Mouse (Mus musculus): ENCODE measurements around the gene Thsd7a. TPM values are rescaled to one million over a fixed set of nuclear protein-coding genes. Genes with fewer than 3 reads are reported as not detected.

Thsd7a gene
- total RNA-seq (2021): 10 to 100 TPM; 15.0 to 16.1 TPM

DNA sequence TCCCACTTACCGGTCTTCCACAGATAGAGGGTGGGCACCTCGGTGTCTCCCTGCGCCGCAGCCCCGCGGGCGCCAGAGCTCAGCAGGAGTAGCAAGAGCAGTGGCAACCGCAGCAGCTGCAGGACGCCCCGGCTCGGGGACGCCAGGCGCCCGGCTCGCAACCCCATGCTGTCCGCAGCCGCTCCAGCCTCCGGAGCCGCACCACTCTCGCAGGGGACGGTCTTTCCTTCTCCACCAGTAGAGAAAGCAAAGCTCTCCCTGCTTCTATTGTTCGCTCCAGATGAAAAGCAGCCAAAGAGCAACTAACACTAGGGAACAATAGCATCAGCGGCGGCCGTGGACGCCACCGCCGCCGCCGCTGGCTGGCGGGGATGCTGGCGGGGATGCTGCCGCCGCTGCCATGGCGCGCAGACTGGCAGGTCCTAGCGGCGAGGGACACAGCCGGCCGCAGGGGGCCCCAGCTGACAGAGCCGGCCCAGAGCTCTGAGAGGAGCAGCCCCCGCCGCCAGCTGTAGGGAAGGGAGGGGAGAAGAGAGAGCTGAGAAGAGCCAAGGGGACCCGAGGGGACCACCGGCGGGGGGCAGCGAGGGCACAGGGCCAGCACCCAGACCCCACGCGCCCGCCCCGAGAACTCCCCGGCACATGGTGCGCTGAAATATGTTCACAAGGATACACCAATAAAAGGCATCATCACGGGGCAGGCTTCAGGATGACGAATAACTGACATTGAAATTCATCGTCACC is at the start of gene Thsd7a:
Thsd7a (minus strand) TSS at position 624 of the 744 bp plus-strand sequence.
- peak; percentile 64 for DNase-seq

DNA sequence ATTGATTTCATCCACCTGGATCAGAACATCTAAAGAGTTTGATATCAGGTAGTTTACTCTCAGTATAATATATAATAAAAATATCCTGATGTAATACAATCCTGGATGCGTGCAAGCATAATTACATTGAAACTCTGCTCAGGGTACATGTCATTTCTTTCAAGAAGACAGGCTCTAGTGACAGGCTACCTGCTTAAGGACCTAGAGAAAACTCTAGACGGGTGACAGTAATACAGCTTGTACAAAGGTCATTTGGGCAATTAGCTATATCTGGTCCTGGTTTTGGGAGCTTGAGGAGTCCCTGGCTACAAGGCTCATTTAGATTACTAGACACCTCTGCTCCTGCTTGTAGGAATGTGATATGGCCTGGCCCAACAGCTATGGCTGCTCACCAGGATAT is 37.9 kb upstream of the Thsd7a start:
- DNase-seq: no peak

DNA sequence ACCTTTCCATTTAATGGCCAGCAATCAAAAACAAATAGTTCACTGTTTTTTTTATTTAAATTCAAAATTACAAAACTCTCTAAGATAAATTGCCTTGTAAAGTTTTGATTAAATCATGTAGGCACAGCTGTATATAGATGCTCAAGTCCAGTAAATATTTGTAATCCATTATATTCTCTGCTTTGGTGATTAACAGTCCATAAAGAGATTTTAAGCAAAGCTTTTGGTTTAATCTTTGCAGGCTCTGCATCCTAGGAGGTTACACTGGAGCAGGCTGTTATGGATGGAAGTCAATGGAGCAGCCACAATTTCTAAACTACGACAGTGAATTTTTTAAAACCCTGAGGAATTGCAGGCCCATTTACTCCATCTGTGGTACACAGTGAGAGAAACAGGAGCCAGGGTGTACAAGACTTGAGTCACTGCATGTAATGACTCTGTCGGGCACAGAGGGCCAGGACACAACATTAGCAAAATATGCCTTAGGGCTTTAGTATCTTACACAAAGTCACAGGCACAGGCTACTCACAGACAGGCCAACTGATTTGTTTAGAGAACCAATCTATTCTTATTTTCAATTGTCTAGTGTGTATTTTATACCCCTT is 37.3 kb upstream of the Thsd7a start:
- DNase-seq: no peak

DNA sequence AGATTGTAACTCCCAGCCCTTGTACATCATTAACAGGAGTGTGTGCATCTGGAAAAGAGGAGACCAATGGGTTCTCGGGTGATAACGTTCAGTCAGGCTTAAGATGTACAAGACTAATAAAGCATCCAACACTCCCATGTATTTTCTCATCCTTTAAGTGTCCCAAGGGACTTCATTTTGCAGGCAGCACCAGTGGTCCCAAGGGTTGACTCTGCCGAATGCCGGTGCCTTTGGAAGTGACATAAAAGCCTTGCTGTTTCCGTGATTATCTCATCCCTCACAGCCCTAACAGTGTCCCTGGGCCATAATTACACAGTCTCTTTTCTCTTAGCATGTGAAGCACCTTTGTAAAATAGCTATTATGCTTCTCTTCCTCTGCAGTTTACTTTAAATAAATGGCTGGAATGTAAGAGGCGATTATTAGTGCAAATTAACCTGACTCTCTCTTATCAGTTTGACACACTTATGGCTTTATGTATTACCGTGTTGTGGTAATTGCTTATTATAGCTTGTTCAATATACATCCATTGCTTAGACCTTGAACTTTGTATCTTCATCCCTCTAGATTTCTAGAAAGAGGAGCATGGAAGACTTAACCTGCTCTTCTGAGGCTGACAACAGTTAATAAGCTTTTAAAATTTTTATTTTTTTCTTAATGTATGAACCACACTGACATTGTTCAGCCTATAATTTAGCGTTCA is 35.9 kb upstream of the Thsd7a start:
- no peak for DNase-seq

DNA sequence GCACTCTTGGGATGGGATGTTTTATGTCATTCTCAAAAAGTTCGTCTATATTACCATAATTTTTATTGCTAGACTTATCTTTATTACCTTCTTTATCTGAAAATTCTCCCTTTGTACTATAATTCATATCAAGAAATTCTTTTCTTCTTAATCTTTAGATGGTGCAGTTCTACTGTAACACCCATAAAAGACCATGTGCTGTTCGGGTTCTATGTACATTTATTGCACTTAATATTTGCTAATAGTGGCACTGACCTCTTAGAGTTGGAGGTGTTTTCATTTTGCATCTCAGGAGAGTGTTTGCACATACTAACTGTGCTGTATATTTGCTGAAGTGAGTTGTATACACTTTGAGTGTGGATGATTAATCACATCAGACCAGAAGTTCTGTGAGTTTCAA is 23.6 kb upstream of the Thsd7a start:
- DNase-seq: no peak

DNA sequence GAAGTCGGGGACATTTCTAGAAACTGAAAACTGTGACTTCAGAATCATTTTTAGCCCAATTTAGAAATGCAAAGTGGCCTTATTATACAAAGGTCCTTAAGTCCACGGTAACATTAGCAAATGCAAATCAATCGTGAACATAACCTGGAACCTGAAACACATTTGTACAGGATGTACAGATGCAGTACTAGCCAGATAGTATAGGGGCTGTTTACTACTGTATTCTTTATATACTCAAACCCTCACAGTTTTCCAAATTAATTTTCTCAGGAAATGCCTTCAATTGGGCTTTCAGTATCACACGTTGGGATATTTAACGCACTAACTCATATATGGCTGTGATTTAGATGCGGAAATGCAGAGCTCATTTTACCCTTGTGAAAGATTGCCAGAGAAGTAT is 16.0 kb upstream of the Thsd7a start:
- DNase-seq: no peak

DNA sequence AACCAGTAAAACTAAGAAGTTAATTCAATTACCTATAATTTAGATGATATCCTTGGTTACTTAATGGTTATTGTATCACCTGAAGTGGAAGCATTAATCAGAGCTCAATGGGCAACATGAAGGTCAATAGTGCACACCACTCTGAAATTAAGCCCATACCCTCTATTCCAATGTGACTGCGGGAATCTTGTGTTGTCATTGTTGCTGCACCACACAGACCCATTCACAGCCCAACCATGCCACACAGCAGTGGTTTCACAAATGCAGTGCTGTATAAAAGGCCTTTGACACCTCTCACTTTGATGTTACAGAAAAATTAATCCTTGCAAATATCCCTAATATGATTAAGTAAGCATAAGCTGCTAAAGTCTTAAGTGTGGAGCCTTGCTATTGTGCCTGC is 15.4 kb upstream of the Thsd7a start:
- DNase-seq: no peak

DNA sequence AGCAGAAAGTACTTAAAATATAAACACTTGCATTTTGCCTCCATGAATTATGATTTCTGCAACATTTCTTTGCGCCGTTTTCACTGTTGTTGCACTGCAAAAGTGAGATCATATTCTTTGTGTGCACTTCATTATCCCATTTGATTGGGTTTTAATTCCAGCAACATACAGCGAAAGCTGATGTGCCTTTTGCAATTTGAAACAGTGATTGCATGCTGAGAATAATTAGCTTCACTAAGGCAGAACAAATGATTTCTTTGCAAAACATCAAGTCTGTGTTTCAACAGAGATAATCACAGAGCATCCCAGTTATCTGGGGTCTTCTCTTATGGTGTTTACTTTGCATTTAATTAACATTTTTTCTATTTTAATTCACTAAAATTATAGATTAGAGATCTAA is 14.6 kb upstream of the Thsd7a start:
- no peak for DNase-seq

DNA sequence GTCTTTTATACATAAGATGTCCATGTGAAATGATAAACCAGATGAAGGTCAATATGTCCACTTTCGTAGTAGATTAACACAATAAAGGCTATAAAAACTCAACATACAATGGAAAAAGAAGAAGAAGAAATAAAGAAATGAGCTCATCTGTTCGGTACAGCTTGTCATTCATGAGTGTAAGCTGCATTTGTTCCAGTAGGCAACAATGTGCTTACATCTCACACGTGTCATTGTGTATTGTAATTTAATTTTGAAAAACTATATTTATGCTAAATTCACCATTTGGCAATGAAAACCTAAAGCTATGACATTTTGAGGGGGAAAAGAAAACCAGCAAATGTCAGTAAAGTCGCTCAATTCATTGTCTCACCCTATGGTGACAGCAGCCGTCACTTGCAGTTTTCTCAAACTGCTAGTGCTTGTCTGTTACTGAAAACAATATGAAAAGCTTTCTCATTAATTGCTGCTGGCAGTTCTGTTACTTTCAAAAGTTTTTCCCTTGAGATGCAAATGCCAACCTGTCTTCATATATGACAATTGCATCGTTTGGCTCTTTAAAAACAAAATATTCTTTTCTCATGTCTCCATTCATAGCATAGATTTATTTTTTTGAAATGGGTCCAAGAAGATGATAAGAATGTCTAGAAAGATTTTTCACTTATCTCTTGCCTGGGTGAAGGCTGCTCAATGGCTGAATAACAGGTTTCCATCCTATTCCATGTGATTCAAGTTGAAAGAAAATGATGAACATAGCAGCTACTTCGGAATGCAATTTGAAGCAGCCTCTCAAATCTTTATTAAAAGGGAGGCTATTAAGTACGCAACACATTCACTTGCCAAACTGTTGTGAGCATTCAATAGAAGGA is 10.4 kb upstream of the Thsd7a start:
- DNase-seq: no peak

DNA sequence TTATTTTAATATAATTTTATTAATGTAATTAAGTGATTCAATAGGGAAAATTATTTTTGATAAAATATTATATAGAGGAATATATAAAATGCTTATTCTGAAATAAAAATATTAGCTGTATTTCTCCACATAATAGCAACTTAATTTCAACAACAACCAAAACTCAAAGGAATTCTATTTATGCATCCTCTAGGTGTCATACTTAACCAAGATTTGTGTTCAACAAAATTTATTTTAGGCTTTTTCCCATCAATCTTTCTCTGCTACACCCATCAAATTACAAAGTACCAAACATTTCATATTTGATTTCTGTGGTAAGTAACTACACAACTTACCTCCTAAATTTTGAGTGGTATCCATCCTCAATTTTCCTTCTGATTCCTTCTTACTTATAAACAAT is 3.1 kb upstream of the Thsd7a start:
- no peak for DNase-seq

DNA sequence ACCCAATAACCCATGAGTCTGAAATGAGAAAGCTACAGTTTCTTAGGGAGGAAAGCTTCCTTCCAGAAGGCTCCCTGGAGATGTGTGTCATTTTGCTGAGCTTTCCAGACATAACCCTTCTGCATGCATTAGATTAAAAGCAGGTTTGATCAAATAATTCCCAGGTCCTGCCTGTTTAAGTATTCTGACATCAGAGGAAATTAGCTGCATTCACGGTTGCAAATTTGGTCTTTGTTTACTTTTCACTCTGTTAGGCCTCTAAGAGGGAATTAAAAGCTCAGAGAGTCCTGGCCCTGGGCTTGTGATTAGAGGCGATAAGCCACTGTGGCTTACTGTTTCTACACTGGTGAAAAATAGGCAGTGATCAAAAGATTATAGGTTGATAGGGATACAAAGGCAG is 1.2 kb upstream of the Thsd7a start:
- no peak for DNase-seq

DNA sequence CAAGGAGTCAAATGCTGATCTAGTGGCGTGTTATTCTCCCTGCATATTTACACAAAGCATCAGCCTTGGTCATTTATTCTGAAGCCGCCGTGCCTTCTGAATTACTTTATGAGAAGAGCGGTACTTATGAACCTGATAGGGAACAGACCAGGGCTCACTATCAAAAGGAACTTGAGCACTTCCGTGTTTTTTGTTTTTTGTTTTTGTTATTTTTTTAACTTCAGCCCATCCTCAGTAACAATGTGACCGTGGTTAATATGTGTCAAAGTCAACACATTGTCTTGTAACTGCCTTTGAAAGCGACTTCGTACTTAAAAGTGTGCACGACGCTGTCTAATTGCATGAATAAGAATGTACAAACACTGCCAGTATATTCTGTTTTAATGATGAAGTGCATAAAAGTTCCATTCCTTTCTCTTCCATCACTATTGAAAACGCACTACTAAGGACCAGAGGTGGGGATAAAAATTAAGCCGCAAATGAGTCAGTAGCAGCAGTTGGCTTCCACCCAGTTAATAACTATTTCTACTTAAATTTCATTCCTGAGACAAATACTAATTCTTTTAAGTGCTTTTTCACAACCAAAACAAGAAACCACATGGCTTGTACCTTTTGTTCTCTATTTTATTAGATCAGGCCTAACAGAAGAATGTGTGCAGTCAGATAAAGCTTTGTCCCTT is 461 bp upstream of the Thsd7a start:
- DNase-seq: no peak

DNA sequence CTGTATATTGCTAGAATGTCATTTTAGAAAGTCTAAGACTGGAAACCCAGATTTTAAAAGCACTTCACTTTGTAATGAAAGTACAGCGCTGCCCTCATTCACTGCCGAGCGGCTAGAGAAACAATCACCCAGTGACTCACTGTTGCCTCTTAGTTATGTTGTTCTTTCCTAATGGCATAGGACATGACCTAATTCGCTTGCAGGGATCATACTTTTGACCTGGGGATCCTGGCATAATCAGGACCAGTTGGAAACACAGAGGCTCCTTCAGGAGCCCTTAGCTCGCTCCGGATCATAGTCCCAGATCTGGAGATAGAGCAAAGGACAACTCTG is 790 bp downstream of the Thsd7a start:
- DNase-seq: peak; percentile 14

DNA sequence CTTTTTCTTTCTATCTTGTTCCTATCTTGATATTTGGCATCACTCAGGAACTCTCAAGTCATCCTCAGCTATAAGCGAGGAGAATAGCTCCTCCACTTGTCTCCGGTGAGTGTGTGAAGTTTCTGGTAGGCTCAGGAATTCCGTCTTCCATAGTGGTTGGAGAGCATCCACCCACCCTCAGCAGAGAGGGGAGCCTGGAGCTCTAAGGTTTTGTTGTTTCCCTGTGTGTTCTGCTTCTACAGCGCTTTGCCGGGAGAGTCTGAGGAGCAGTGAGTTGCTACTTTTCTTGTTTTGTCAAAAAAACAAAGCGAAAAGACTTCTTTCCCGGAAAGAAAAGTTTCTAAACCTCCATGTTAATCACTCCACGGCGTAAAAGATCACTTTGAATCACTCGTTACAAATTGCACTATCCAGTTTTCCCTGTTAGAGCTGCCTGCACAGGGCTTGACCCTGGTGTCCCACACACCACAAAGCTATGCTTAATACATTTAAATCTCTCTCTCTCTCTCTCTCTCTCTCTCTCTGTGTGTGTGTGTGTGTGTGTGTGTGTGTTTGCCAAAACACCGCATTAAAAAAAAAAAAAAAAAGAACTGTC is 1.3 kb downstream of the Thsd7a start:
- DNase-seq: peak; percentile 14

DNA sequence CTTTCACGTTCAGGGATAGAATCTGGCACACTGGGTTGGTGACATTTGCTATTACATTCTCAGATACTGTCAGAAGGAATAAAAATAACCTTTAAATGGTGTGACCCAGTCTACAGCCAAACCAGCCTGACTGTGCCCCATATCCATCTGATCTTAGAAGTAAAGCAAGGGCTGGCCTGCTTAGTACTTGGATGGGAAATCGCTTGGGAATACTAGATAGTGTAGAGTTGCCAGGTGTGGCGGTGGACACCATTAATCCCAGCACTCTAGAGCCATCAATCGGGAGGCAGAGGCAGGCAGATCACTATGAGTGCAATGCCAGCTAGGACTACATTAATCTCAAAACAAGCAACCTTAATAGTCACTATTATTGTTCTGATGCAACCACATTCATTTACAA is 6.4 kb downstream of the Thsd7a start:
- DNase-seq: no peak

DNA sequence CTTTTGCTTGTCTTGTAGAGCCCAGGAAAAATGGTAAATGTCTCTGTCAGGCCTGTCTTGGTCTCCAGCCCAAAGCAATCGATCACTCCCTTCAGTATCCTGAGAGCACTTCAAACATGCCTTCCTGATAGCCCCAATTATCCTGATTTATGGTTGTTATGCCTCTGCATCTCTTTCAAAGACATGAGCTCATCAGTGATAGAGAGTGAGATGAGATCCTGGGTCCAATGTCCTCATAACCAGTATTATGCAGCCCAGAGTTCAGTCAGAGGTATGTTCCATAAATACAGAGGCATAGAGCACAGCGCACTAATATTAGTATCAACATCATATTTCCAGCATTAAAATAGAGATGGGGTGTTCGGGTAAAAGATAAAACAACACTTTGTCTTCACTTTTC is 15.3 kb downstream of the Thsd7a start:
- DNase-seq: no peak

DNA sequence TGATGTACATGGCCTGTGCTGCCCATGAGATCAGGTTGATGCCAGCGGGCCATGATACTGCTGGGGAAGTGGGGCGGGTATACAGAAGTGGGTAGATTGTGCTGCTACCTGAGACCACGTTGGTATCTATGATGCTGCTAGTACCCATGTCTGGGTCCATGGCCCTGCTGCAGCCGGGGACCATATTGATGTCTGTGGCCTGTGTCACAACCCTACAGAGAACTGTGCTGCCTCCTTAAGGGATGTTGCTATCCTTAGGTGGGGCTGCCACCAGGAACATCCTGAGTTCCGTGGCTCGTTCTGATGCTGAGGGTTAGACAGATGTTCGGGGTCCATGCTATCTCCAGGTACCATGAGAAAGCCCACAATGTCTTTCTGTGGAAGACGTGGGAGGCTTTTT is 33.1 kb downstream of the Thsd7a start:
- DNase-seq: no peak

DNA sequence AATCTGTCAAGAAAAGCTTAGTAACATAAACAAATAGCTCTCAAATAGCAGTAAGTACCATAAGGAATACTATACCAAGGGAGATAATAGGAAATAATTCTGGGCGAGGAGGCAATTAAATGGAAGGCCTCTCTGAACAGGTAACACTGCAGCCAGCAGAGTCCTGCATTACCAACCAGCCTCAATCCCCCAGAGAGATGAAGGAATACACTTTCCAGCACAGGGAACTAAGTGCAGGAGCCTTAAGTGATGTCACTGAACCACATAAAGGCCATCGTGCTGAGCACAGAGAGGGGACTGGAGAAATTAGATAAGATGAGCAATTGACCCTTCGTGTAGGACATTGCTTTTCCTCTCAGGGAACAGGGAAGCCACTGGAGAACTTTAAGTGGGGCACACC is 36.6 kb downstream of the Thsd7a start:
- no peak for DNase-seq

DNA sequence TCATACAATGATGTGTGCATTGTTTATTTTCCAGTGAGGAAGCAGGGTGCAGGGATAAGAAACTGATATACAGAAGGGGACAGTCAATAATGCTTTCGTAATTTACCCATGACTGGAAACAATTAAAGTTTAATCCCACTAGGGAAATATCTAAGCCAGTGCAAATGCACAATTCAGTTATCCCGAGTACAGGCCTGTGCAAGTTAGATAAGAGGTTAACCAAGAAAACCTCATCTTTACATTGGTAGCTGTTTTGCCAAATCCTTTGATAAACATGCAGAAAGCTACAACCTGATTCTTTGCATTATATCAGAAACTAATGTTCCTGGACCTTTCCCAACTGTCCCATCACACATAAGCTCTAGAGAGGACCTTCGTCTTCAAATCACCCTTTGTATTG is 46.3 kb downstream of the Thsd7a start:
- no peak for DNase-seq

DNA sequence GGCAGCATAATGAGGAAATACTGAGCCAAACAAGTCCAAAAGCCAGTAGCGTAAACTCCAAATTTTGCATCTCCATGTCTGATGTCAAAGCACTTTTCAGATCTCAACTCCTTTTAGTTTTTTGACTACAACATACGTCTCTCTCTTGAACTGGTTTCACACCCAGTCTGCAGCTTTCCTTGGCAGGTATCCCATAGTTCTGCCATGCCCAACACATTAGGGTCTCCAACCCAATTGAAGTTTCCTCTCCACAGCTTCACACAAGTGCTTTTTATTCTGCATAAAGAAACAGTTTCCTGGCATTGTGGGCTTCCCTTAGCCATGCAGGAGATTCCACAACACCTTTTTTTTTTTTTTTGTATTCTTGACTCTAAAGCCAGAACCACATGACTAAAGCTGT is 50.1 kb downstream of the Thsd7a start:
- no peak for DNase-seq

DNA sequence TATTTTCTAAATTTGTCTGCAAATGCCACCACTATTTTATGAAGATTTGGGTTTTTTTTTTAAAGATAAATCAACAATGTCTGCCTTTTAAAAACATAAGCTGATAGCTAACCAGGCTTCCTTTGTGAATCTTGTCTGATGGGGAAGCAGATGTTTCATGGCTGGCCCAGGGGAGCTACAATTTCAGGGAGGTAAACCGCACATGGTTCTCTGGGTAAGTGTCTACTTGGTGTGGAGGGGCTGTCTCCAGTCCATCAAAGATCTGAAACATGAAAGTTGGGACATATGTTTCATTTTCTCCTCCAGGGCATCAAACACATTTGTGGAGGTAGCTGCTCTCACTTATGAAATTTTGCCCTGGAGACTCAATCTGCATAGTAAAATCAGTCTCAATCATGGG is 55.5 kb downstream of the Thsd7a start:
- no peak for DNase-seq

DNA sequence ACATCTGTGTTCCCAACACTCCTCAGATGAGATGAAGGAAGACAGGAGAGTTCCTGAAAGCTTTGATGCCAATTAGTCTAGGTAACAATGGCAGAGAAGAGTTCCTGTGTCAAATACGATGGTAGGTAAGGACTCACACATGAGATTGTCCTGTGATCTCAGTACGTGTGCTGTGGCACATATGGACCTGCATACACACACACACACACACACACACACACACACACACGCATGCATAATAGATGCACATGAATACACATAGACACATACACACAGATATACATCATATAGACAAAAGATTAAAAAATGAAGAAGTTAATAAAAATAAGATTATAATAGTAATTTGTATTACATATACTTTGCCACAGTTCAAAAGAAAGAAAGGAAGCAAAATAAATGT is 56.0 kb downstream of the Thsd7a start:
- no peak for DNase-seq

Data from heart, postnatal 4 days (tissue).